Comparison of ENCODE assay signal across 8 mouse cellular contexts in genomic region chr10:69571972-69572371, GRCm38 (mm10).
DNase-seq lines count a peak whose midpoint lies in the region; ATAC-seq and TF ChIP-seq lines count a peak whose summit lies in the region.

No protein-coding gene starts in this region.

- no peak for DNase-seq in heart, postnatal 0 days (ENCODE audit: low spot score)
- DNase-seq in heart, postnatal 10 days = no peak
- DNase-seq in embryo, embryonic 11 days = peak; percentile 43
- no peak for DNase-seq in intestine, embryonic 14.5 days (ENCODE audit: low spot score)
- DNase-seq in naive thymus-derived CD4-positive, alpha-beta T cell, adult 2 months (ENCODE audit: low read depth) = peak; percentile 8
- no peak for DNase-seq in gastrocnemius, adult 18-20 months (ENCODE audit: low spot score)
- no peak for DNase-seq in kidney, adult 11 months

- intact Hi-C loops in heart, postnatal 10 days (cut with DNase I) = no loop called here

- no peak for TF ChIP-seq CTCF in heart, postnatal 0 days (IDR thresholded peaks at IDR 0.05; ENCODE audit: low read depth)

- peaks cover 26% of the 10 kb centered on the region for H3K4me1 ChIP-seq in heart, postnatal 0 days (ENCODE audit: control insufficient read depth, insufficient read depth)
- peaks cover 20% of the 10 kb centered on the region for H3K4me1 ChIP-seq in intestine, embryonic 14.5 days (replicated peaks; ENCODE audit: control insufficient read depth, insufficient read depth, low read length)

- peak overlapping the region; percentile 41 for H3K4me3 ChIP-seq in heart, postnatal 0 days (ENCODE audit: low read depth, low read length)
- H3K4me3 ChIP-seq in intestine, embryonic 14.5 days (ENCODE audit: low read depth, low read length) = peak overlapping the region; percentile 33

- H3K27ac ChIP-seq in heart, postnatal 0 days (ENCODE audit: low read depth) = no peak overlapping the region
- no peak overlapping the region for H3K27ac ChIP-seq in intestine, embryonic 14.5 days (ENCODE audit: low read depth)

- H3K27me3 ChIP-seq in heart, postnatal 0 days (ENCODE audit: control insufficient read depth, insufficient read depth, low read length) = 0 out of 2 replicates have a peak, but pooled peaks cover 2% of the 10 kb centered on the region
- 0 out of 2 replicates have a peak, but pooled peaks cover 6% of the 10 kb centered on the region for H3K27me3 ChIP-seq in intestine, embryonic 14.5 days (replicated peaks; ENCODE audit: control insufficient read depth, insufficient read depth, low read length)

- peak overlapping the region; percentile 56 for H3K9ac ChIP-seq in heart, postnatal 0 days (replicated peaks; ENCODE audit: low read depth, low read length)
- H3K9ac ChIP-seq in intestine, embryonic 14.5 days (ENCODE audit: low read length) = no peak overlapping the region

- no peak for ATAC-seq in heart, postnatal 0 days (ENCODE audit: insufficient read depth, low read depth)
- ATAC-seq in intestine, embryonic 14.5 days (replicated peaks; ENCODE audit: low FRiP score, low TSS enrichment, low read depth) = no peak
- no peak for ATAC-seq in megakaryocyte, adult 5-6 weeks (ENCODE audit: poor library complexity, severe bottlenecking)

- H3K9me3 ChIP-seq in heart, postnatal 0 days (replicated peaks; ENCODE audit: control insufficient read depth, low read length) = no peaks in the 10 kb centered on the region
- no peaks in the 10 kb centered on the region for H3K9me3 ChIP-seq in intestine, embryonic 14.5 days (ENCODE audit: control insufficient read depth, low read length)

- H3K36me3 ChIP-seq in heart, postnatal 0 days (replicated peaks; ENCODE audit: control insufficient read depth, insufficient read depth, low read length) = no peaks in the 10 kb centered on the region
- no peaks in the 10 kb centered on the region for H3K36me3 ChIP-seq in intestine, embryonic 14.5 days (ENCODE audit: control insufficient read depth, insufficient read depth, low read length)

- peak overlapping the region; percentile 73 for H3K4me2 ChIP-seq in heart, postnatal 0 days (ENCODE audit: low read depth, low read length)
- peak overlapping the region; percentile 62 for H3K4me2 ChIP-seq in intestine, embryonic 14.5 days (ENCODE audit: low read length)

- 8% methylated on average over 9 of the region's 9 CpGs for WGBS in heart, postnatal 0 days
- WGBS in intestine, embryonic 14.5 days = 3% methylated on average over 9 of the region's 9 CpGs

- no peak for TF ChIP-seq EP300 in heart, postnatal 0 days (IDR thresholded peaks at IDR 0.05; ENCODE audit: low read depth)

Comparison
In these comparisons a context has a peak if more than half of its experiments do, and no peak if none do; other contexts are left out.
1. DNase-seq: peak in embryo, embryonic 11 days (single experiment) and naive thymus-derived CD4-positive, alpha-beta T cell, adult 2 months (single experiment); none in heart, postnatal 0 days (single experiment), heart, postnatal 10 days (0 of 2), intestine, embryonic 14.5 days (single experiment), gastrocnemius, adult 18-20 months (single experiment) and kidney, adult 11 months (single experiment).